Comparison of ENCODE assay signal across 8 mouse cellular contexts in genomic region chrX:48019940-48020339, GRCm38 (mm10). TPM values are rescaled to one million over a fixed set of nuclear protein-coding genes. Genes with fewer than 3 reads are reported as not detected.
DNase-seq lines count a peak whose midpoint lies in the region; ATAC-seq and TF ChIP-seq lines count a peak whose summit lies in the region.

No protein-coding gene starts in this region.

- H3K9ac ChIP-seq in kidney, embryonic 14.5 days (ENCODE audit: low read depth, low read length) = no peak overlapping the region
- H3K9ac ChIP-seq in hindbrain, postnatal 0 days (replicated peaks; ENCODE audit: low read length) = no peak overlapping the region

- DNase-seq in kidney, adult 11 months = peak; percentile 44
- DNase-seq in cerebellum, adult 11-12 months = peak; percentile 77
- peak; percentile 60 to 65 for DNase-seq in frontal cortex, postnatal 25 days (ENCODE audit: low spot score in 2 of 2)
- peak; percentile 81 for DNase-seq in hindbrain, postnatal 0 days (ENCODE audit: low spot score)
- peak; percentile 23 to 80 for DNase-seq in left cerebral cortex, adult 9 months (ENCODE audit: low spot score in 2 of 2)
- peak; percentile 60 for DNase-seq in neural tube, embryonic 10.5 days (ENCODE audit: extremely low spot score, low spot score)
- DNase-seq in testis, postnatal 14 days (ENCODE audit: low spot score) = peak; percentile 33

- H3K4me1 ChIP-seq in kidney, embryonic 14.5 days (ENCODE audit: control insufficient read depth, insufficient read depth, low read length) = no peaks in the 10 kb centered on the region
- H3K4me1 ChIP-seq in hindbrain, postnatal 0 days (ENCODE audit: insufficient read depth, low read length) = no peaks in the 10 kb centered on the region

- no peak for ATAC-seq in kidney, embryonic 14.5 days (ENCODE audit: low FRiP score, low TSS enrichment)
- ATAC-seq in hindbrain, postnatal 0 days = no peak

- TF ChIP-seq CTCF in hindbrain, postnatal 0 days (IDR thresholded peaks at IDR 0.05; ENCODE audit: low read depth) = peak; percentile 85

- H3K9me3 ChIP-seq in kidney, embryonic 14.5 days (ENCODE audit: control insufficient read depth, low read length) = no peaks in the 10 kb centered on the region
- H3K9me3 ChIP-seq in hindbrain, postnatal 0 days (ENCODE audit: low read length) = no peaks in the 10 kb centered on the region

- H3K36me3 ChIP-seq in kidney, embryonic 14.5 days (ENCODE audit: control insufficient read depth, insufficient read depth, low read length) = no peaks in the 10 kb centered on the region
- no peaks in the 10 kb centered on the region for H3K36me3 ChIP-seq in hindbrain, postnatal 0 days (ENCODE audit: insufficient read depth, low read length)

- no peak overlapping the region for H3K4me3 ChIP-seq in kidney, embryonic 14.5 days (ENCODE audit: low read length)
- no peak overlapping the region for H3K4me3 ChIP-seq in hindbrain, postnatal 0 days (ENCODE audit: low read length)

- no peak overlapping the region for H3K27ac ChIP-seq in kidney, embryonic 14.5 days (ENCODE audit: low read depth, low read length)
- no peak overlapping the region for H3K27ac ChIP-seq in hindbrain, postnatal 0 days

- H3K27me3 ChIP-seq in kidney, embryonic 14.5 days (ENCODE audit: control insufficient read depth, insufficient read depth, low read length) = peaks cover 6% of the 10 kb centered on the region; the same call in 1 of the 2 replicates
- H3K27me3 ChIP-seq in hindbrain, postnatal 0 days (ENCODE audit: insufficient read depth, low read length) = no peaks in the 10 kb centered on the region

- H3K4me2 ChIP-seq in kidney, embryonic 14.5 days (replicated peaks; ENCODE audit: low read depth, low read length) = no peak overlapping the region
- no peak overlapping the region for H3K4me2 ChIP-seq in hindbrain, postnatal 0 days (ENCODE audit: low read depth, low read length)

- 25% methylated on average over 5 of the region's 5 CpGs for WGBS in kidney, embryonic 14.5 days
- 21% methylated on average over 5 of the region's 5 CpGs for WGBS in hindbrain, postnatal 0 days

RNA-seq across cellular contexts. Expression of gene Apln, which starts 14.7 kb away (rescaled TPM):
- 4.0 and 4.7 TPM in 2 replicates for polyA plus RNA-seq in kidney, embryonic 14.5 days (2014; fragmentation: Nextera tagmentation; extraction: Ambion mirVana)
- total RNA-seq in hindbrain, postnatal 0 days (2014; rRNA removed) = 8.9 and 11.1 TPM in 2 replicates
- 1.7 TPM in 2 replicates for polyA plus RNA-seq in hindbrain, postnatal 0 days (2015; fragmentation: Nextera tagmentation; extraction: Ambion mirVana)
